Mouse (Mus musculus): ENCODE results near the gene Sun5.

DNA sequence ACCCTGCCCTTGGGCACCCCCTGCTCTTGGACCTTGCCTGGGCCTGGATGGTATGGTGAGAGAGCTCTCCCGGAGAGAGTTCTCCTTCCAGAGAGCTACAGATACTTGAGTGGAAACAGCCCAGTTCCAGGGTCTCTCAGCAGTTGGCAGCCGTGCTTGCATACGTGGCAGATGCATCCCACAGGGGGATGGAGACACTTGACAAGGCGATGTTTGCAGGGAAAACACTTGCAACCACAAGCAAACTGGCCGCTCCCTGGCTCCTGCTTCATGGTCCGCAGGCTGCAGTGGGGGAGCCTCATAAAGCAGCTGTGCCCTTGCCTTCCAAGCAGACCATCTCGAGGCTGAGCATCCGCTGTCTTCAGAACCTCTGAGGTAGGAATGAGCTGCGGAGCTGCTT, 3.9 kb upstream of the Sun5 start, which contains the start of gene Bpifb2:
- TF ChIP-seq POLR2A (IDR thresholded peaks at IDR 0.05; ENCODE audit: low read depth, low read length) (no peak), CTCF (IDR thresholded peaks at IDR 0.05; ENCODE audit: extremely low read depth, insufficient read length, insufficient replicate concordance, low read depth, low read length) (no peak)
